Mouse (Mus musculus): Measurements from ENCODE around the gene Dcdc2c.

Dcdc2c gene

GRCm38 (mm10) chr12:28552299-28552698 lies at the start of gene Dcdc2c:
Dcdc2c (minus strand) TSS chr12:28552399.
- no peak for DNase-seq (ENCODE audit: low read depth)

- no peak for DNase-seq (ENCODE audit: low read depth)
Observed at GRCm38 (mm10) chr12:28598526-28598991, 46.4 kb upstream of the Dcdc2c start.

GRCm38 (mm10) chr12:28598110-28598509 lies 45.9 kb upstream of the Dcdc2c start:
- DNase-seq (ENCODE audit: low read depth): no peak

GRCm38 (mm10) chr12:28597699-28598098 lies 45.5 kb upstream of the Dcdc2c start:
- DNase-seq (ENCODE audit: low read depth): no peak

- DNase-seq (ENCODE audit: low read depth): no peak
Observed at GRCm38 (mm10) chr12:28596851-28597250, 44.7 kb upstream of the Dcdc2c start.

GRCm38 (mm10) chr12:28590428-28590827 lies 38.2 kb upstream of the Dcdc2c start:
- DNase-seq (ENCODE audit: low read depth): no peak

- DNase-seq (ENCODE audit: low read depth): peak; percentile 77
Observed at GRCm38 (mm10) chr12:28589090-28589868, 37.1 kb upstream of the Dcdc2c start.

- no peak for DNase-seq (ENCODE audit: low read depth)
Observed at GRCm38 (mm10) chr12:28587949-28588348, 35.8 kb upstream of the Dcdc2c start.

- DNase-seq (ENCODE audit: low read depth): no peak
Observed at GRCm38 (mm10) chr12:28584036-28584435, 31.8 kb upstream of the Dcdc2c start.

GRCm38 (mm10) chr12:28582423-28582822 lies 30.2 kb upstream of the Dcdc2c start, which contains the start of gene Allc:
Allc (minus strand) TSS chr12:28582523.
- DNase-seq (ENCODE audit: low read depth): no peak

GRCm38 (mm10) chr12:28579132-28579531 lies 26.9 kb upstream of the Dcdc2c start:
- peak; percentile 19 for DNase-seq (ENCODE audit: low read depth)

- DNase-seq (ENCODE audit: low read depth): no peak
Observed at GRCm38 (mm10) chr12:28578147-28578546, 25.9 kb upstream of the Dcdc2c start.

GRCm38 (mm10) chr12:28575366-28576070 lies 23.3 kb upstream of the Dcdc2c start:
- peak; percentile 6 for DNase-seq (ENCODE audit: low read depth)

GRCm38 (mm10) chr12:28572241-28572640 lies 20.0 kb upstream of the Dcdc2c start:
- DNase-seq (ENCODE audit: low read depth): no peak

GRCm38 (mm10) chr12:28551775-28552174 lies 424 bp downstream of the Dcdc2c start:
- no peak for DNase-seq (ENCODE audit: low read depth)

- DNase-seq (ENCODE audit: low read depth): no peak
Observed at GRCm38 (mm10) chr12:28548887-28549286, 3.3 kb downstream of the Dcdc2c start.

GRCm38 (mm10) chr12:28514264-28514775 lies 37.9 kb downstream of the Dcdc2c start:
- DNase-seq (ENCODE audit: low read depth): no peak

GRCm38 (mm10) chr12:28509699-28510280 lies 42.4 kb downstream of the Dcdc2c start:
- DNase-seq (ENCODE audit: low read depth): no peak

GRCm38 (mm10) chr12:28494289-28494688 lies 57.9 kb downstream of the Dcdc2c start:
- DNase-seq (ENCODE audit: low read depth): no peak

- DNase-seq (ENCODE audit: low read depth): no peak
Observed at GRCm38 (mm10) chr12:28482483-28483160, 69.6 kb downstream of the Dcdc2c start.

- no peak for DNase-seq (ENCODE audit: low read depth)
Observed at GRCm38 (mm10) chr12:28460951-28461431, 91.2 kb downstream of the Dcdc2c start.

- no peak for DNase-seq (ENCODE audit: low read depth)
Observed at GRCm38 (mm10) chr12:28460523-28460922, 91.7 kb downstream of the Dcdc2c start.
